Mouse (Mus musculus) myocyte (in vitro differentiated cells): ENCODE measurements around the gene Cbx1.

Experiments
- CEBPB ChIP-seq: IDR thresholded peaks from 2 replicates; pipeline ENCODE4 v1.6.1; 2011; ENCODE audit warnings: mild to moderate bottlenecking, moderate library complexity; ENCODE audit not compliant: poor library complexity, insufficient read depth, severe bottlenecking
- E2F4 ChIP-seq: IDR thresholded peaks from one replicate; pipeline ENCODE4 v1.6.1; 2011; ENCODE audit warnings: mild to moderate bottlenecking, control low read depth, moderate library complexity; ENCODE audit not compliant: insufficient read depth
- MAX ChIP-seq: IDR thresholded peaks from one replicate; pipeline ENCODE4 v1.6.1; 2011; ENCODE audit warnings: low read depth, mild to moderate bottlenecking, control low read depth
- MYOD1 ChIP-seq, 3 experiments: IDR thresholded peaks; one replicate each; pipeline ENCODE4 v1.6.1; 2011; ENCODE audit warnings: control low read depth in 2 of 3, low read depth in 2 of 3, mild to moderate bottlenecking in 2 of 3, moderate library complexity in 1 of 3; ENCODE audit not compliant: insufficient read length in 2 of 3, control insufficient read depth in 1 of 3
- MYOG ChIP-seq, 3 experiments: IDR thresholded peaks; one replicate each; pipeline ENCODE4 v1.6.1; 2011; ENCODE audit warnings: control low read depth in 2 of 3, low read depth in 2 of 3, mild to moderate bottlenecking in 2 of 3; ENCODE audit not compliant: insufficient read length in 2 of 3, control insufficient read depth in 1 of 3, insufficient read depth in 1 of 3
- POLR2A ChIP-seq: IDR thresholded peaks from one replicate; pipeline ENCODE4 v1.6.1; 2011; ENCODE audit warnings: low read depth, mild to moderate bottlenecking, control low read depth, moderate library complexity; ENCODE audit not compliant: insufficient read length
- POLR2AphosphoS2 ChIP-seq: IDR thresholded peaks from one replicate; pipeline ENCODE4 v1.6.1; 2011; ENCODE audit warnings: low read depth, control low read depth; ENCODE audit not compliant: insufficient read length
- SRF ChIP-seq: IDR thresholded peaks from one replicate; pipeline ENCODE4 v1.6.1; 2011; ENCODE audit warnings: low read depth; ENCODE audit not compliant: control insufficient read depth, insufficient read length
- TCF12 ChIP-seq: IDR thresholded peaks from one replicate; pipeline ENCODE4 v1.6.1; 2011; ENCODE audit warnings: mild to moderate bottlenecking, control low read depth; ENCODE audit not compliant: poor library complexity, insufficient read depth, severe bottlenecking
- TCF3 ChIP-seq: IDR thresholded peaks from one replicate; pipeline ENCODE4 v1.6.1; 2011; ENCODE audit warnings: low read depth, control low read depth; ENCODE audit not compliant: insufficient read length
- USF1 ChIP-seq: IDR thresholded peaks from one replicate; pipeline ENCODE4 v1.6.1; 2011; ENCODE audit warnings: low read depth, mild to moderate bottlenecking, control low read depth, moderate library complexity

DNA sequence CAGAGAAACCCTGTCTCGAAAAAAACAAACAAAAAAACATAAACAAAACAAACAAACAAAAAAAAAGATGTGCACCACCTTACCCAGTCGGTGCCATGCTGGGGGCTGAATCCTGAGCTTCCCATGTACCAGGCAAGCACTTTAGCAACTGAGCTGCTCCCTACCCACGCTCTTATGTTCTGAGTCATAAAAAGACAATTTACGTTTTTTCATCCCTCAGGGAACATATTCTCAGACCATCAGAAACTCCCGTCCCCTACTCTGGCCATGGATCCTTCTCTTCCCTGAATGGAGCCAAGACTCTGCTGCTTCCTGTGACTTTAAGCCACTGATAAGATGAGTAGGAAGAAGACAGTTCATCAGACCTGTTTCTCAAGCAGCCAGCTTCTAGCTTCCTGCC is 30.5 kb upstream of the Cbx1 start:
- TF ChIP-seq MAX (no peak), POLR2A (no peak), CEBPB (no peak), USF1 (no peak), MYOG (IDR thresholded peaks at IDR 0.05; ENCODE audit: control insufficient read depth in 1 of 3, insufficient read depth in 1 of 3, insufficient read length in 2 of 3, low read depth in 2 of 3) (no peak), POLR2AphosphoS2 (no peak), E2F4 (no peak), TCF12 (no peak), TCF3 (no peak), MYOD1 (IDR thresholded peaks at IDR 0.05; ENCODE audit: control insufficient read depth in 1 of 3, insufficient read length in 2 of 3, low read depth in 2 of 3) (no peak), SRF (no peak)
